Mouse (Mus musculus) heart, postnatal 0 days (tissue): ENCODE results near the gene Sipa1l3.

Experiments used
- CTCF ChIP-seq: IDR thresholded peaks from 2 replicates; pipeline ENCODE4 v1.5.1; 2016; ENCODE audit warnings: antibody characterized with exemption, control low read depth, low read depth
- EP300 ChIP-seq: IDR thresholded peaks from 2 replicates; pipeline ENCODE4 v1.6.1; 2016; ENCODE audit warnings: antibody characterized with exemption, low read depth

- TF ChIP-seq CTCF (no peak), EP300 (no peak)
These were observed 26.6 kb downstream of the Sipa1l3 start for GRCm38 (mm10) chr7:29491861-29492260.
